Mouse (Mus musculus) liver, adult 2 months (tissue): ENCODE measurements at regions not wholly inside any gene's neighbourhood (a gene's known extent, or its start where the extent isn't known, plus 50 kb on each side); places are given as distances from the start of the nearest gene placed in this dataset.

Experiments used
- CTCF ChIP-seq: fragments of 200-500 bp; IDR thresholded peaks from 2 replicates; pipeline ENCODE4 v1.5.1; 2011; ENCODE audit warnings: low read depth, low read length, control low read depth
- POLR2A ChIP-seq: fragments of 200-500 bp; IDR thresholded peaks from 2 replicates; pipeline ENCODE4 v1.6.1; 2011; ENCODE audit warnings: low read length, control low read depth; ENCODE audit not compliant: insufficient read depth; ENCODE audit errors: extremely low read depth

DNA sequence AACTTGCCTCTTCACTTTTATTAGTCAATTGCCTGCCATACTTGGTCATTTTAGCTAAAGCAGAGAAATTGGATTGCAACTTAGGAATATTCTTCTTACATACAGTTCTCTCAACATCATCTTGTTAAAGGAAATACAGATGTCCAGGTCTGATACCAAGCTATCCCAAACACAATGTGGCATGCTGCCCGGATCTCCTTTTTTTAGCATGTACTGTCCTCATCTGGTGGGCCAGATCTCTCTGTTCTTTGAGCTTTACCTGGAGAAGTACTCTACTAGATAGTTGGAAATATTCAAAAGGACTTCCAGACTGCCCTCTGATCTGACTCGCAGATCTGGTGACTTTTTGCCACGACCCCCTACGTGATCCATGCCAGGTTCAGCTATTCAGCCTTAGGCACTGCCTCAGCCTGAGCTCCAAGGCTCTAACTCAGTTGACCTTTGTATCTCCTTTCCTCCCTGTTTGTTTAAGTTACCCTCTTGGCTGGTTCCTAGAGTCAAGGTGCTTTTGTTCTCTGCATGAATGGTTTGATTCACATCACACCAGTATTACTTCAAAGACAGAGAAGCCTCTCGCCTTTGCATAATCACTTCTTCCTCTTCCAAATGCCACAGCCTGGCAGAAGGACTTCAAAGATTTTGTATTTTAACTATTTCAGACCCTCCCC, 232.9 kb upstream of the Krr1 start:
- TF ChIP-seq CTCF (no peak), POLR2A (no peak)
